Mouse (Mus musculus) G1E (cell line): Measurements from ENCODE around the gene Cers2. TPM values are rescaled to one million over a fixed set of nuclear protein-coding genes. Genes with fewer than 3 reads are reported as not detected.
"Not testable (repeated sequence)": the region's sequence is repeated elsewhere in the genome, so short reads cannot be mapped to it uniquely, and the experiment has no call there.

Experiments used
- ATAC-seq: 2 replicates; pipeline ENCODE4 v1.8.0; 2016; ENCODE audit warnings: mild to moderate bottlenecking; ENCODE audit not compliant: insufficient number of reproducible peaks, poor library complexity, low FRiP score, severe bottlenecking; ENCODE audit errors: extremely low read depth
- DNase-seq: peaks from one replicate; pipeline ENCODE4 v3.0.0; 2012; ENCODE audit warnings: low spot score
- H3K27me3 ChIP-seq: 2 replicates; pipeline ENCODE4 v1.6.1; 2012; ENCODE audit warnings: mild to moderate bottlenecking, low read length, inconsistent platforms; ENCODE audit not compliant: insufficient read depth
- H3K36me3 ChIP-seq: replicated peaks from 2 replicates; pipeline ENCODE3; 2012; ENCODE audit warnings: mild to moderate bottlenecking, inconsistent platforms
- H3K4me1 ChIP-seq: 2 replicates; pipeline ENCODE4 v1.6.1; 2012; ENCODE audit warnings: low read depth, low read length, inconsistent platforms, mixed read lengths; ENCODE audit not compliant: insufficient read depth
- H3K4me3 ChIP-seq: 2 replicates; pipeline ENCODE4 v1.5.1; 2012; ENCODE audit warnings: low read depth, mild to moderate bottlenecking, inconsistent platforms, low read length, moderate library complexity, mixed read lengths
- H3K9me3 ChIP-seq: replicated peaks from 2 replicates; pipeline ENCODE4 v1.6.1; 2012; ENCODE audit warnings: inconsistent platforms
- CTCF ChIP-seq: IDR thresholded peaks from 2 replicates; pipeline ENCODE4 v1.5.1; 2012; ENCODE audit warnings: low read depth, low read length, inconsistent platforms, mixed read lengths
- GATA1 ChIP-seq: IDR thresholded peaks from 2 replicates; pipeline ENCODE4 v1.6.1; 2012; ENCODE audit warnings: borderline replicate concordance, low read length, inconsistent platforms, mixed read lengths
- GATA2 ChIP-seq: IDR thresholded peaks from 2 replicates; pipeline ENCODE4 v1.6.1; 2012; ENCODE audit warnings: low read depth, low read length, inconsistent platforms, borderline replicate concordance
- POLR2AphosphoS5 ChIP-seq: IDR thresholded peaks from 2 replicates; pipeline ENCODE4 v1.6.1; 2012; ENCODE audit warnings: low read depth, low read length, inconsistent platforms; ENCODE audit not compliant: insufficient replicate concordance
- TAL1 ChIP-seq: conservative IDR thresholded peaks from 2 replicates; pipeline ENCODE4 v1.6.1; 2012; ENCODE audit warnings: low read depth, low read length, inconsistent platforms, mixed read lengths
- polyA plus RNA-seq: library from polyadenylated mRNA; stranded (reverse); fragments of >175 nt; gene quantifications from 2 replicates; pipeline ENCODE4 v1.2.3, GENCODE M21; 2012
- total RNA-seq, 2 experiments: library from RNA; stranded (forward) in 1 of 2; stranded (reverse) in 1 of 2; fragments of 200-1000 nt in 1 of 2; fragments of >200 nt in 1 of 2; fragmentation: Nextera tagmentation in 1 of 2; gene quantifications; 2 replicates each; pipeline ENCODE4 v1.2.3; 2014 to 2017

The Cers2 gene
- total and polyA plus RNA-seq, 3 experiments, result 197 to 654 (median 285) TPM

- no peak for TF ChIP-seq GATA1
- TF ChIP-seq GATA2, result no peak
- TF ChIP-seq CTCF, result no peak
- no peak for TF ChIP-seq POLR2AphosphoS5
- TF ChIP-seq TAL1, result no peak
These were observed 43.2 kb downstream of the Cers2 start for GRCm38 (mm10) chr3:95357746-95358145.

GRCm38 (mm10) chr3:95360276-95360675 lies 45.7 kb downstream of the Cers2 start:
- H3K27me3 ChIP-seq, DNase-seq, ATAC-seq, H3K4me3 ChIP-seq, H3K36me3 ChIP-seq: not testable (repeated sequence)
- Histone ChIP-seq H3K9me3 (peaks cover 21% of the 10 kb centered on the region), H3K4me1 (peaks cover 29% of the 10 kb centered on the region)
- TF ChIP-seq TAL1, result peak; percentile 73

More at GRCm38 (mm10) chr3:95357746-95358145, 43.2 kb downstream of the Cers2 start:
- Histone ChIP-seq H3K36me3 (peaks cover 17% of the 10 kb centered on the region), H3K27me3 (no peaks in the 10 kb centered on the region), H3K4me1 (peaks cover 47% of the 10 kb centered on the region), H3K4me3 (no peak overlapping the region), H3K9me3 (peaks cover 21% of the 10 kb centered on the region)
- no peak for ATAC-seq
- DNase-seq, result no peak

DNA sequence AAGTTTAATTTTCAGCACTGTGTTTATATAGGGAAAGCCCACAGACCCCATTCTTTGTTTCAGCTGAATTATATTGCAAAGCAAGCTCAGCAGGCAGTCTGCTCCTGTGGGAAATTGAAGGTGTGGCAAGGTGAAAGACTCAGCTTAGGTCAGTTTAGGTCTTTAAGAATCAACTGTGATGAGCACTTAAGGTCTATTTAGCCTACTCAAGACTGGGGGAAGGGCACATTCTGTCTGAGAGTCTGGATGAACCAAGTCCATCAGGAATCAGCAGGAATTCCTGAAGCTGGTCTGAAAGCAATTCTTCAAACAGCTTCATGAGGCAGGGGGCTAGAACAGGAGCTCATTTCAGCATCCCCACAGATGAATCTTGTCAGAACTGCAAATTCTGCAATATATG lies 55.5 kb downstream of the Cers2 start:
- TF ChIP-seq TAL1, result no peak
- TF ChIP-seq POLR2AphosphoS5, result no peak
- no peak for TF ChIP-seq GATA1
- no peak for TF ChIP-seq CTCF
- Histone ChIP-seq H3K4me1 (peaks cover 26% of the 10 kb centered on the region), H3K9me3 (peaks cover 1% of the 10 kb centered on the region), H3K36me3 (peaks cover 12% of the 10 kb centered on the region), H3K27me3 (no peaks in the 10 kb centered on the region), H3K4me3 (no peak overlapping the region)
- DNase-seq, result no peak
- ATAC-seq, result no peak

Other genes starting within 250 kb of the Cers2 start
Only the 20 nearest of the 21 such genes appear.
- 67.5 and 67.6 TPM in 2 replicates for gene Pip5k1a, start 207.9 kb upstream of the Cers2 start, total RNA-seq (2014; fragmentation: Nextera tagmentation)
- gene Pip5k1a, start 207.9 kb upstream of the Cers2 start, total RNA-seq (2017), result 39.3 and 40.1 TPM in 2 replicates
- 21.9 and 30.0 TPM in 2 replicates for gene Pip5k1a, start 207.9 kb upstream of the Cers2 start, polyA plus RNA-seq
- gene Vps72, start 203.8 kb upstream of the Cers2 start, total RNA-seq (2014; fragmentation: Nextera tagmentation), result 108 and 120 TPM in 2 replicates
- 96.2 and 146 TPM in 2 replicates for gene Vps72, start 203.8 kb upstream of the Cers2 start, total RNA-seq (2017)
- 274 and 307 TPM in 2 replicates for gene Vps72, start 203.8 kb upstream of the Cers2 start, polyA plus RNA-seq
- gene Tmod4, start 190.3 kb upstream of the Cers2 start, total RNA-seq (2014; fragmentation: Nextera tagmentation), result 9.9 and 11.7 TPM in 2 replicates
- 3.3 and 4.5 TPM in 2 replicates for gene Tmod4, start 190.3 kb upstream of the Cers2 start, total RNA-seq (2017)
- 0.17 and 0.22 TPM in 2 replicates for gene Tmod4, start 190.3 kb upstream of the Cers2 start, polyA plus RNA-seq
- gene Scnm1, start 180.8 kb upstream of the Cers2 start, total RNA-seq (2014; fragmentation: Nextera tagmentation), result 85.9 and 107 TPM in 2 replicates
- gene Scnm1, start 180.8 kb upstream of the Cers2 start, total RNA-seq (2017), result 76.8 and 81.5 TPM in 2 replicates
- 7.1 and 8.2 TPM in 2 replicates for gene Scnm1, start 180.8 kb upstream of the Cers2 start, polyA plus RNA-seq
- gene Lysmd1, start 180.7 kb upstream of the Cers2 start, total RNA-seq (2014; fragmentation: Nextera tagmentation), result 5.9 and 7.0 TPM in 2 replicates
- 10.7 and 11.1 TPM in 2 replicates for gene Lysmd1, start 180.7 kb upstream of the Cers2 start, total RNA-seq (2017)
- 5.6 and 7.4 TPM in 2 replicates for gene Lysmd1, start 180.7 kb upstream of the Cers2 start, polyA plus RNA-seq
- gene Tnfaip8l2, start 172.4 kb upstream of the Cers2 start, total RNA-seq (2014; fragmentation: Nextera tagmentation), result not detected in 2 replicates
- 0.16 TPM in 1 of 2 replicates, not detected in the other for gene Tnfaip8l2, start 172.4 kb upstream of the Cers2 start, total RNA-seq (2017)
- gene Tnfaip8l2, start 172.4 kb upstream of the Cers2 start, polyA plus RNA-seq, result not detected in 2 replicates
- gene Sema6c, start 154.3 kb upstream of the Cers2 start, total RNA-seq (2014; fragmentation: Nextera tagmentation), result 1.9 and 3.4 TPM in 2 replicates
- gene Sema6c, start 154.3 kb upstream of the Cers2 start, total RNA-seq (2017), result 0.52 and 0.71 TPM in 2 replicates
- gene Sema6c, start 154.3 kb upstream of the Cers2 start, polyA plus RNA-seq, result 1.6 and 1.8 TPM in 2 replicates
- 62.8 and 72.3 TPM in 2 replicates for gene Gabpb2, start 96.9 kb upstream of the Cers2 start, total RNA-seq (2014; fragmentation: Nextera tagmentation)
- gene Gabpb2, start 96.9 kb upstream of the Cers2 start, total RNA-seq (2017), result 91.7 and 110 TPM in 2 replicates
- 3.9 and 6.2 TPM in 2 replicates for gene Gabpb2, start 96.9 kb upstream of the Cers2 start, polyA plus RNA-seq
- gene Cdc42se1, start 86.1 kb upstream of the Cers2 start, total RNA-seq (2014; fragmentation: Nextera tagmentation), result 105 and 109 TPM in 2 replicates
- gene Cdc42se1, start 86.1 kb upstream of the Cers2 start, total RNA-seq (2017), result 88.3 and 91.8 TPM in 2 replicates
- gene Cdc42se1, start 86.1 kb upstream of the Cers2 start, polyA plus RNA-seq, result 128 and 150 TPM in 2 replicates
- gene Mllt11, start 82.6 kb upstream of the Cers2 start, total RNA-seq (2014; fragmentation: Nextera tagmentation), result 7.7 and 8.1 TPM in 2 replicates
- 8.3 and 10.4 TPM in 2 replicates for gene Mllt11, start 82.6 kb upstream of the Cers2 start, total RNA-seq (2017)
- gene Mllt11, start 82.6 kb upstream of the Cers2 start, polyA plus RNA-seq, result 3.3 and 4.1 TPM in 2 replicates
- 0.78 TPM in 1 of 2 replicates, not detected in the other for gene Gm128, start 73.2 kb upstream of the Cers2 start, total RNA-seq (2014; fragmentation: Nextera tagmentation)
- gene Gm128, start 73.2 kb upstream of the Cers2 start, total RNA-seq (2017), result 0.12 TPM in 1 of 2 replicates, not detected in the other
- not detected in 2 replicates for gene Gm128, start 73.2 kb upstream of the Cers2 start, polyA plus RNA-seq
- not detected in 2 replicates for gene Bnipl, start 63.6 kb upstream of the Cers2 start, total RNA-seq (2014; fragmentation: Nextera tagmentation)
- 0.35 TPM in 1 of 2 replicates, not detected in the other for gene Bnipl, start 63.6 kb upstream of the Cers2 start, total RNA-seq (2017)
- 0.03 and 0.12 TPM in 2 replicates for gene Bnipl, start 63.6 kb upstream of the Cers2 start, polyA plus RNA-seq
- 49.1 and 49.7 TPM in 2 replicates for gene Mindy1, start 33.4 kb upstream of the Cers2 start, total RNA-seq (2014; fragmentation: Nextera tagmentation)
- 31.4 and 36.0 TPM in 2 replicates for gene Mindy1, start 33.4 kb upstream of the Cers2 start, total RNA-seq (2017)
- 77.5 and 97.0 TPM in 2 replicates for gene Mindy1, start 33.4 kb upstream of the Cers2 start, polyA plus RNA-seq
- gene Prune1, start 32.7 kb upstream of the Cers2 start, total RNA-seq (2014; fragmentation: Nextera tagmentation), result 32.3 and 33.5 TPM in 2 replicates
- gene Prune1, start 32.7 kb upstream of the Cers2 start, total RNA-seq (2017), result 14.7 and 15.1 TPM in 2 replicates
- gene Prune1, start 32.7 kb upstream of the Cers2 start, polyA plus RNA-seq, result 3.8 and 4.8 TPM in 2 replicates
- 15.2 and 29.8 TPM in 2 replicates for gene Anxa9, start 7.6 kb upstream of the Cers2 start, total RNA-seq (2014; fragmentation: Nextera tagmentation)
- gene Anxa9, start 7.6 kb upstream of the Cers2 start, total RNA-seq (2017), result 9.4 and 10.3 TPM in 2 replicates
- 1.1 and 1.4 TPM in 2 replicates for gene Anxa9, start 7.6 kb upstream of the Cers2 start, polyA plus RNA-seq
- gene Setdb1, start 42.4 kb downstream of the Cers2 start, total RNA-seq (2014; fragmentation: Nextera tagmentation), result 157 and 159 TPM in 2 replicates
- 120 and 128 TPM in 2 replicates for gene Setdb1, start 42.4 kb downstream of the Cers2 start, total RNA-seq (2017)
- gene Setdb1, start 42.4 kb downstream of the Cers2 start, polyA plus RNA-seq, result 66.1 and 72.8 TPM in 2 replicates
- gene 4930558C23Rik, start 88.0 kb downstream of the Cers2 start, total RNA-seq (2014; fragmentation: Nextera tagmentation), result not detected in 2 replicates
- gene 4930558C23Rik, start 88.0 kb downstream of the Cers2 start, total RNA-seq (2017), result not detected in 2 replicates
- gene 4930558C23Rik, start 88.0 kb downstream of the Cers2 start, polyA plus RNA-seq, result not detected in 2 replicates
- 164 and 171 TPM in 2 replicates for gene Arnt, start 119.6 kb downstream of the Cers2 start, total RNA-seq (2014; fragmentation: Nextera tagmentation)
- 37.6 and 41.6 TPM in 2 replicates for gene Arnt, start 119.6 kb downstream of the Cers2 start, total RNA-seq (2017)
- gene Arnt, start 119.6 kb downstream of the Cers2 start, polyA plus RNA-seq, result 53.0 and 53.5 TPM in 2 replicates
- not detected in 2 replicates for gene Ctsk, start 184.5 kb downstream of the Cers2 start, total RNA-seq (2014; fragmentation: Nextera tagmentation)
- 0.16 and 0.17 TPM in 2 replicates for gene Ctsk, start 184.5 kb downstream of the Cers2 start, total RNA-seq (2017)
- gene Ctsk, start 184.5 kb downstream of the Cers2 start, polyA plus RNA-seq, result not detected in 2 replicates
- gene Ctss, start 212.0 kb downstream of the Cers2 start, total RNA-seq (2014; fragmentation: Nextera tagmentation), result not detected in 2 replicates
- 0.41 and 0.66 TPM in 2 replicates for gene Ctss, start 212.0 kb downstream of the Cers2 start, total RNA-seq (2017)
- not detected in 2 replicates for gene Ctss, start 212.0 kb downstream of the Cers2 start, polyA plus RNA-seq